Mouse (Mus musculus): ENCODE data around the gene Dnal1.
A peak's percentile ranks its signal among the peaks of the same experiment; 100 is the strongest.
"Not testable (repeated sequence)": the region's sequence is repeated elsewhere in the genome, so short reads cannot be mapped to it uniquely, and the experiment has no call there.

Gene Dnal1

GRCm38 (mm10) chr12:84114153-84114994 is at the start of gene Dnal1:
TSS of gene Dnal1 (plus strand) at chr12:84114366.
- DNase-seq (ENCODE audit: low read depth, low spot score) = peak; percentile 97

- no peak for DNase-seq (ENCODE audit: low read depth, low spot score)
Observed at GRCm38 (mm10) chr12:84064621-84065020, 49.5 kb upstream of the Dnal1 start.

GRCm38 (mm10) chr12:84067752-84068151 is 46.4 kb upstream of the Dnal1 start:
- no peak for DNase-seq (ENCODE audit: low read depth, low spot score)

- no peak for DNase-seq (ENCODE audit: low read depth, low spot score)
Observed at GRCm38 (mm10) chr12:84068296-84068695, 45.9 kb upstream of the Dnal1 start.

- DNase-seq (ENCODE audit: low read depth, low spot score) = no peak
Observed at GRCm38 (mm10) chr12:84068986-84069385, 45.2 kb upstream of the Dnal1 start, which contains the start of gene Acot5. TSS of gene Acot5 (plus strand) at chr12:84069325.

- not testable (repeated sequence) for DNase-seq (ENCODE audit: low read depth, low spot score)
Observed at GRCm38 (mm10) chr12:84069582-84069981, 44.6 kb upstream of the Dnal1 start.

- peak; percentile 89 for DNase-seq (ENCODE audit: low read depth, low spot score)
Observed at GRCm38 (mm10) chr12:84071696-84072095, 42.5 kb upstream of the Dnal1 start.

- no peak for DNase-seq (ENCODE audit: low read depth, low spot score)
Observed at GRCm38 (mm10) chr12:84077371-84077990, 36.7 kb upstream of the Dnal1 start.

GRCm38 (mm10) chr12:84083842-84084241 is 30.3 kb upstream of the Dnal1 start:
- DNase-seq (ENCODE audit: low read depth, low spot score) = no peak

GRCm38 (mm10) chr12:84084581-84084980 is 29.6 kb upstream of the Dnal1 start:
- no peak for DNase-seq (ENCODE audit: low read depth, low spot score)

GRCm38 (mm10) chr12:84094666-84095065 is 19.5 kb upstream of the Dnal1 start:
- not testable (repeated sequence) for DNase-seq (ENCODE audit: low read depth, low spot score)

GRCm38 (mm10) chr12:84099605-84100004 is 14.6 kb upstream of the Dnal1 start:
- no peak for DNase-seq (ENCODE audit: low read depth, low spot score)

GRCm38 (mm10) chr12:84100071-84100470 is 14.1 kb upstream of the Dnal1 start:
- DNase-seq (ENCODE audit: low read depth, low spot score) = no peak

GRCm38 (mm10) chr12:84100604-84101492 is 13.3 kb upstream of the Dnal1 start, which contains the start of gene Acot6:
TSS of gene Acot6 (plus strand) at chr12:84100654.
- DNase-seq (ENCODE audit: low read depth, low spot score) = peak; percentile 81

- DNase-seq (ENCODE audit: low read depth, low spot score) = no peak
Observed at GRCm38 (mm10) chr12:84101493-84101845, 12.7 kb upstream of the Dnal1 start.

GRCm38 (mm10) chr12:84107012-84107411 is 7.2 kb upstream of the Dnal1 start:
- DNase-seq (ENCODE audit: low read depth, low spot score) = no peak

GRCm38 (mm10) chr12:84107692-84108091 is 6.5 kb upstream of the Dnal1 start:
- no peak for DNase-seq (ENCODE audit: low read depth, low spot score)

- DNase-seq (ENCODE audit: low read depth, low spot score) = no peak
Observed at GRCm38 (mm10) chr12:84109924-84110323, 4.2 kb upstream of the Dnal1 start.

GRCm38 (mm10) chr12:84110814-84111213 is 3.4 kb upstream of the Dnal1 start:
- no peak for DNase-seq (ENCODE audit: low read depth, low spot score)

- DNase-seq (ENCODE audit: low read depth, low spot score) = no peak
Observed at GRCm38 (mm10) chr12:84113676-84114075, 490 bp upstream of the Dnal1 start.

GRCm38 (mm10) chr12:84119584-84119983 is 5.4 kb downstream of the Dnal1 start:
- no peak for DNase-seq (ENCODE audit: low read depth, low spot score)

- no peak for DNase-seq (ENCODE audit: low read depth, low spot score)
Observed at GRCm38 (mm10) chr12:84125892-84126291, 11.7 kb downstream of the Dnal1 start.
